Mouse (Mus musculus) heart, embryonic 10.5 days (tissue): ENCODE results near the gene Krt13. TPM values are rescaled to one million over a fixed set of nuclear protein-coding genes. Genes with fewer than 3 reads are reported as not detected.

Experiments
- DNase-seq: peaks from one replicate; pipeline ENCODE4 v3.0.0-alpha.2; 2017; ENCODE audit warnings: low spot score
- H3K27ac ChIP-seq: fragments of 300-500 bp; sonication (generic); 2 replicates; pipeline ENCODE4 v1.5.1; 2016; ENCODE audit warnings: mild to moderate bottlenecking
- H3K27me3 ChIP-seq: fragments of 300-500 bp; sonication (generic); 2 replicates; pipeline ENCODE4 v1.6.1; 2016; ENCODE audit warnings: mild to moderate bottlenecking; ENCODE audit not compliant: poor library complexity, insufficient read depth, severe bottlenecking
- H3K36me3 ChIP-seq: fragments of 300-500 bp; sonication (generic); 2 replicates; pipeline ENCODE4 v1.6.1; 2016; ENCODE audit warnings: mild to moderate bottlenecking, moderate library complexity
- H3K4me1 ChIP-seq: fragments of 300-500 bp; sonication (generic); 2 replicates; pipeline ENCODE4 v1.6.1; 2016; ENCODE audit warnings: mild to moderate bottlenecking
- H3K4me3 ChIP-seq: fragments of 300-500 bp; sonication (generic); 2 replicates; pipeline ENCODE4 v1.5.1; 2016; ENCODE audit warnings: mild to moderate bottlenecking, moderate library complexity
- H3K9me3 ChIP-seq: fragments of 300-500 bp; sonication (generic); 2 replicates; pipeline ENCODE4 v1.6.1; 2016; ENCODE audit warnings: mild to moderate bottlenecking, moderate library complexity
- WGBS: fragments of 180-500 bp; shearing (Covaris S2); methylation state at CpG from one replicate; pipeline ENCODE4 v1.1.7; 2016; 5-methylcytosine and 5-hydroxymethylcytosine counted together
- polyA plus RNA-seq: library from polyadenylated mRNA; unstranded; fragments of >200 nt; fragmentation: Nextera tagmentation; extraction: Ambion mirVana; gene quantifications from 2 replicates; pipeline ENCODE4 v1.2.1, GENCODE M21; 2016

Gene Krt13
- 0.10 TPM in 1 of 2 replicates, not detected in the other for polyA plus RNA-seq

DNA sequence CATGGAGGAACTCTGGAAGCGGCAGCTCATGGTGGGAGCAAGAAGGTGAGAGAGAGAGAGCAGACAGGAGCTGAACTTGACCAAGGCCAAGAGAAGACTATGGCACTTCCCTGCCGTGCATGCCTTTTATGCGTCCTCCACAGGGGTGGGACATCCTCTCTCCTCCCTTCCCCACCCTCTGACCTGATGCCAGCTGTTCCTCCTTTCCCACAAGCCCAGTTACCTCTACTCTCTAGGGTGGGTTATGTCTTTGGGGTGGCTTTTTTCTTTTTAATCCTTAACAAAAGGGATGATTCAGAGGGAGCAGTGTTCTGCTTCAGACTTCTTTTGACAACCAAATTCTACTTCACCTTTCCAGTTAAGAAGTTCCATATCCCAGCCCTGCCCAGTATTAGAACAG is at the start of gene Krt13:
Krt13 (minus strand) TSS at position 101 of the 400 bp plus-strand sequence.
- H3K4me1 ChIP-seq: peaks cover 27% of the 10 kb centered on the region
- WGBS: 81% methylated on average over 3 of the region's 3 CpGs
- H3K9me3 ChIP-seq: no peaks in the 10 kb centered on the region

DNA sequence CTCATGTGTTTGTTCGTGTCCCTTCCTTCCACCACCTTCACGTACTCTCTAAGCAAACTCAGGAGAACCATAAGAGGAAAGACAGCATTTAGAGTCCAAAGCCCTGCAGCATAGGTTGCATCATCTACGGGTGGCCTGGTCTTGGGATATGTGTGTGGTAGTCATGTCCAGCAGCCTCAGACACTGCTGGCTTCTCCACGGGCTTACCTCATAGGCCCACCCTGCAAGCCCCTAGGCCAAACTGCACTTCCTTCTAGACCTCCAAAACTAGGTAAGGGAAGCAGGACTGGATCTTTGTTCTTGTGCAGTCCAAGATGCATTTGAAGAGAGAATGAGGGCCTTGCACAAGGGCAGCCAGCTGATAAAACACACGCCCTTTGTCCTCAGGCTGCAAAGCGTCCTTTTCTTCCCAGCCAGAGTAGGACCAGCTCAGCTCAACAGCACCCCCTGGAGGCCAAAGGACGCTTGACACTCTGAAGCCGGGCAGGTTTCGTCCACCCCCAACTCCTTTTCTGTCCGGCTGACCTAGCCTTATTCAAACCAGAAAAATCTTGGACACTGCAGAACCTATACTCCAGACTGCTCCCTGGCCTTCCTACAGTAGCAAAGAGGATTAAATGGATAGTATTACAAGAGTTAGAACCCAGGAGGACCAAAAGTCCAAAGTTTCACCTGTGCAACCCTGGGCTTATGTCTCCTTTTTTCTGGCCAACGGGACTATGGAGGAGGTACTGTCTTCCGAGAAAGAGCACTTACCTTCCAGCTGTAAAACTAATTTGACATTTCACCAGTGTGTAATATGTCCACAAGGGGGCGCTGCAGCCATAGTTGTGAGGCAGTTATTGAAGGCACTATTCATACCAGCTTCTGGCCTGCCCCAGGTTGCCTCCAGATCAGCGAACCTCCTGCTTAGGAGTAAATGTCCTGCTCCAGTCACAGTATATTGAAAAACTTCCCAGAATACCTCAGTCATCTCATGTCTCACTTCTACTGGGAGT is 47.7 kb upstream of the Krt13 start:
- Histone ChIP-seq H3K9me3 (no peaks in the 10 kb centered on the region), H3K27ac (no peak overlapping the region), H3K4me1 (peaks cover 42% of the 10 kb centered on the region), H3K27me3 (0 out of 2 replicates have a peak, but pooled peaks cover 5% of the 10 kb centered on the region), H3K4me3 (no peak overlapping the region), H3K36me3 (no peaks in the 10 kb centered on the region)
- DNase-seq: peak; percentile 85
- 30% methylated on average over 14 of the region's 14 CpGs for WGBS

More for the DNA sequence above, at the start of gene Krt13:
- no peak for DNase-seq
- Histone ChIP-seq H3K36me3 (no peaks in the 10 kb centered on the region), H3K27ac (no peak within 1 kb of the TSS), H3K4me3 (no peak within 1 kb of the TSS), H3K27me3 (peaks cover 26% of the 10 kb centered on the region; the same call in 1 of the 2 replicates)

DNA sequence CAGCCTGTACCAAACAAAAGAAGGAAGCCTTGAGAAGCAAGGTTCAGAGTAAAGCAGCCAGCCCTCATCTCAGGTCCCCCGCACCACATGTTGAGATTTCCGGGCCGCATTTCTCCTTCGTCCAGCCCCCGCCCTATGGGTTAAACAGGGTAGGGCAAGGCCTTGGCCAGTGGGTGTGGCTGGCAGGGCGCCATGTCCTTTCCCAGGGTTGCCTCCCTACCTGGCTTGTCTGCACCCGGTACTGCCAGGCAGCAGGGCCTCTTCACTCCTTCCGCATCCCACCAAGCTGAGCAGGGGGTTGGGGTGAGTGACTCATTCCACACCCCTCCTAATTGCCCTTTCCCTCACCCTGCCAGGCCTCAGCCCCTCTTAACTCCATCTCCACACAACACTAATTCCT is 46.7 kb upstream of the Krt13 start:
- Histone ChIP-seq H3K4me1 (peaks cover 42% of the 10 kb centered on the region), H3K9me3 (no peaks in the 10 kb centered on the region), H3K27me3 (0 out of 2 replicates have a peak, but pooled peaks cover 5% of the 10 kb centered on the region), H3K4me3 (no peak overlapping the region), H3K27ac (peak overlapping the region; percentile 59), H3K36me3 (no peaks in the 10 kb centered on the region)
- DNase-seq: no peak
- 67% methylated on average over 8 of the region's 8 CpGs for WGBS

DNA sequence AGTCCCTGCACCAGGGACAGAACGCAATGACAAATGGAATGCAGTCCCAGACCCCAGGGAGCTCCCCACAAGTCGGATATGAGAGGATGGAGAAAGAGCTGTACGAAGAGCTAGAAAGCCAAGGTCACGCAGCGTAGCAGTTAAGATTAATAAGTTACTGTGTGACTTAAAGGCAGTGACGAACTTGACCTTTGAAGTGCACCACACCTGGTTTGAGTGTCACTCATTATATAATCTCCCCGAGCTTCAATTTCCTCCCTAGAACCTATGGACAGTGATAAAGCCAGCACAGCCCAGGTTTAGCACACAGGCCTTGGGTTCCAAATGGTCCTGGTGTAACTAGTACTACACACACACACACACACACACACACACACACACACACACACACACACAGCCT is 43.0 kb upstream of the Krt13 start:
- no peak for DNase-seq
- no peaks in the 10 kb centered on the region for H3K36me3 ChIP-seq
- no peak overlapping the region for H3K4me3 ChIP-seq
- H3K9me3 ChIP-seq: no peaks in the 10 kb centered on the region
- 58% methylated on average over 7 of the region's 7 CpGs for WGBS
- H3K27ac ChIP-seq: no peak overlapping the region
- H3K4me1 ChIP-seq: peaks cover 49% of the 10 kb centered on the region
- H3K27me3 ChIP-seq: no peaks in the 10 kb centered on the region

DNA sequence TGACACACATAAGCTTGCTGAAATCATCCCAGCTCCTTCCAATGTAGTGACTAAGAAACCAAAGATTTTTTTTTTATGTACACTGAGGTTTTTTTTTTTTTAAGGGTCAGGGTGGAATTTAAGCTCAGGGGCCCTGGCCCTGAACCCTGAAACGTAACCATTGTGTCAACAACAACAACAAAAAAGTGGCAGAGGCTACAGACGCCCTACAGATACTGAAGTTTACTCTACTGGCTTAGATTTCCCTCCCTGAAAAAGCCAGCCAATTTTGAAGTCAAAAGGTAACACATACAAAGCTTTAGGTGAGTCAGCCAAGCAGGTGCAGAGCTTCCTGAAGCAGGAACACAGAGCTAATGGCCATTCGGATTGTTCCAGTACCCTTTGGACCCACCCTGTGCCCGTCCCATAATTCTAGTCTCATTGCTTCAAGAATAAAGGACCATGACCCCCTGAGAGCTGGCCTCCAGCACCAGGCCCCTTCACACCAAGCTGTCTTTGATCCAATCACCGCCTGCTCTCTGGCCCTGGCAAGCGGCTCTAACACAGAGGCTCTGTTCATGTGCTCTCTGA is 36.6 kb upstream of the Krt13 start:
- H3K27me3 ChIP-seq: no peaks in the 10 kb centered on the region
- DNase-seq: no peak
- WGBS: 75% methylated on average over 6 of the region's 6 CpGs
- H3K4me3 ChIP-seq: no peak overlapping the region
- H3K4me1 ChIP-seq: peaks cover 25% of the 10 kb centered on the region
- H3K9me3 ChIP-seq: no peaks in the 10 kb centered on the region
- no peak overlapping the region for H3K27ac ChIP-seq
- H3K36me3 ChIP-seq: no peaks in the 10 kb centered on the region

DNA sequence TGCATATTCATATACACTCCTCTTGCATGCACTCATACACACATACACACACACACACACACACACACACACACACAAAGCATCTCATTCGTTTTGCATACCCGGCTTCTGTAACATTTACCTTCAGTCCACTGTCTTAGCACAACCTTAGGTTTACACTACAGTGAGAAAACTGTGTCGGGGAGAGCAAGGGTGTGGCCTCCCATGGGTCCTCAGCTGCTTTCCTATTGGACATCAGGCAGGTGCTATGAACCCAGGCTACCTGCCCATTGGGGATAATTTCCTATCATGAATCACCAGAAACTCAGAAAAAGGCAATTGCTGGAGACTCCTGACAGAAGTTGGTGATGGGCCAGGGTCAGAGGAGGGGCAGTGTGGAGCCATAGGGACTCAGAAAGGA is 36.0 kb upstream of the Krt13 start:
- no peak for DNase-seq
- Histone ChIP-seq H3K4me3 (no peak overlapping the region), H3K36me3 (no peaks in the 10 kb centered on the region), H3K27ac (no peak overlapping the region), H3K27me3 (no peaks in the 10 kb centered on the region), H3K4me1 (peaks cover 25% of the 10 kb centered on the region), H3K9me3 (no peaks in the 10 kb centered on the region)
- WGBS: 79% methylated on average over 3 of the region's 3 CpGs

DNA sequence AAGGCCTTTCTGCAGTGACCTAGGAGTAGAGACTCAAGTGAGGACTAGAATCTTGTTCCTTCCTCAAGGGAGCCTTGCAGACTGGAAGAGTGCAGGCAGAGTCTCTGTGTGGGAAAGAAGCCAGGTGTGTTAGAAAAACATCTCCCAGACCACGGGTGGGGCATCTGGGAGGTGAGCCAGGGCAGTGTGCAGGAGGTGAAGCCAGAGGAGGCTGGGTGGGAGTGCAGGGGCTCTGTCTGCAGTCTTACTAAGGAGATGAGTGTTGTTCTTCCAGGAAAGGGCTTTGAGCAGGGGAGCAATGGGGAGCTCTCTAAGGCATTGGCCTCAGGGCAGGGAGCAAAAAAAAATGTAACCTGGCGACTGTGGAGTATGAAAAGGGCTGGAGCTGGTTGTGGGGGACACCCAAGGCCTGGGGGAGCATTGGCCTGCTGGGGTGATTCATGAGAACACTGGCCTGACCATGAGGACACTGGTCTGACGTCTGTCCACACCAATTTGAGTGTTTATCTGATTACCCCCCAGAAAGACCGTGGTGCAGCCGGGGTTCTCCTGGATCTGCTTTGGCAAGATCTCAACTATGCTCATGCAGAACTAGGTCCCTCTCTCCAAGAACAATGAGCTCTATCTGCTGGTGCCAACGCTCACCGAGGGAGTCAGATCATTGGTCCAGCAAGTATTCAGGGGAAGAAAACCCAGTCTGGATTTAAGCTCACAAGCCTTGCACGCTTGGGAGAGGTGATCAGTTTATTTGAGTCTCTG is 34.3 kb upstream of the Krt13 start:
- peak overlapping the region; percentile 10; the same call in 1 of the 2 replicates for H3K27ac ChIP-seq
- H3K36me3 ChIP-seq: no peaks in the 10 kb centered on the region
- H3K4me1 ChIP-seq: peaks cover 19% of the 10 kb centered on the region
- H3K4me3 ChIP-seq: no peak overlapping the region
- H3K27me3 ChIP-seq: no peaks in the 10 kb centered on the region
- 63% methylated on average over 8 of the region's 8 CpGs for WGBS
- DNase-seq: no peak
- H3K9me3 ChIP-seq: no peaks in the 10 kb centered on the region

DNA sequence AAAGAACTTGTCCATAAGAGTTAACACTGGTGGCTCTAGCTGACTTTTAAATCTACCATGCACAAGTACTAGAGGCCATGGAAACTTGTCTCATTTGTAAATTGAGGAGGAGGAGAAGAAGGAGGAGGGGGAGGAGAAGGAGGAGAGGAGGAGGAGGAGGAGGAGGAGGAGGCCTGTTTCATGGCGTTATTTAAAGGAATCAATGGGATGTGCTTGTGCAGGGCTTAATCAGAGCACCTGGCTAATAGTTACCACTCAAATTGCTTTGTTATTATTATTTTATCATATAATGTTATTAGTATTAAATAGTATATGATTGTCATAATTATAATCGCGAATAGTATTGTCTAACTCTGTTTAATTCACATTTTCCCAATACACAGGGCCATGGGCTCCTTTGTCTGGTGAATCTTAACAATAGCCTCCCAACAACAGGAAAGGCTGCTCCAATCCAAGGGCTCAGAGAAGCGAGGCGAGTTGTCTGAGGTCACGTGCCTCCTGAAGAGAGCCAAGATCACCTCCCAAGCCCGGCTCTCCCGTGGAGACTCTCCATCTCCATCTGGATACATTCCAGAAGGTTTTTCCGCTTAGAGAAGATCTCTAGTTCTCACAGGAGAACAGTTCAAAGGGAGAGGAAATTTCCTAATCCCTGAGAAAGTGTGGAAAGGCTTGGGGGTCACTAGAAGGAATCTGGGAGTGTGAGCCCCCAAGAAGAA is 27.4 kb upstream of the Krt13 start, which contains the start of gene Krt19:
Krt19 (minus strand) TSS at position 51 of the 716 bp plus-strand sequence.
- Histone ChIP-seq H3K4me3 (no peak within 1 kb of the TSS), H3K27me3 (peaks cover 29% of the 10 kb centered on the region), H3K27ac (peak within 1 kb of the TSS; percentile 67), H3K4me1 (peaks cover 48% of the 10 kb centered on the region), H3K36me3 (no peaks in the 10 kb centered on the region), H3K9me3 (no peaks in the 10 kb centered on the region)
- no peak for DNase-seq
- 44% methylated on average over 9 of the region's 9 CpGs for WGBS

DNA sequence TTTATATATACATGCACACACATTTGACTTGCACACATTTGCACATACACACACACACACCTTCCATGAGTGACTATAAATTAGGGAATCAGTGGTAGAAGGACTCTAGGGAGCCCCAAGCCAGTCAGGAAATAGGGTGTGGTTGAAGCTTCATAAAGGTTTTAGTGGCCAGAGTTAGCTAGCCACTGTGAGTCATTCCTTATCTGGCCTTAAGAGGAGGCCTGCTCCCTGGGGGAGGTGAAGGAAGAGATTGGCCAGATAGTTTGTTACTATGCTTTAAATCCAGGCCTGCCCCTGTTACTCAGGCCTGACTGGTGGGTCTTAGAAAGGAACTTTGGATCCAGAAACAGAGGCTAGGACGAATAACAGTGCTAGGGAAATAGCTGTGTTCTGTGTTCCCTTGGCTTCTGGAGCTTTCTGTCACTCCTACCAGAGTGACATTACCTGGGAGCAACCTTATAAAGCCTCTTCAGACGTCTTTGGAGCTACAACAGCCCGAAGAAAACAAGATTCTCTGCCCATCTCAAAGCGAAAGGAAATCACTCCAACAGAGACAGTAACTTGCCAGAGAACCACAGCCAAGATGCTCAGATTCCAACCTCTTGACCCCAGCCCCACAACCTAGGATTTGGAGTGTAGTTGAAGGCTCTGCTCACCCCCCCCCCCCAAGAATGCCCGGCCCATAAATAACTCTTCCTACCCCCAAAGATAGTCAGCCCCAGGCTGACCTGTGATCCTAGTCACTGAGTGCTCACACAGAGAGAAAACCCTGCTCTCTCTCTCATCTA is 26.4 kb upstream of the Krt13 start:
- Histone ChIP-seq H3K36me3 (no peaks in the 10 kb centered on the region), H3K27ac (peak overlapping the region; percentile 67), H3K9me3 (no peaks in the 10 kb centered on the region), H3K27me3 (peaks cover 29% of the 10 kb centered on the region), H3K4me1 (peaks cover 46% of the 10 kb centered on the region), H3K4me3 (no peak overlapping the region)
- WGBS: 39% methylated on average over 5 of the region's 5 CpGs
- DNase-seq: no peak

DNA sequence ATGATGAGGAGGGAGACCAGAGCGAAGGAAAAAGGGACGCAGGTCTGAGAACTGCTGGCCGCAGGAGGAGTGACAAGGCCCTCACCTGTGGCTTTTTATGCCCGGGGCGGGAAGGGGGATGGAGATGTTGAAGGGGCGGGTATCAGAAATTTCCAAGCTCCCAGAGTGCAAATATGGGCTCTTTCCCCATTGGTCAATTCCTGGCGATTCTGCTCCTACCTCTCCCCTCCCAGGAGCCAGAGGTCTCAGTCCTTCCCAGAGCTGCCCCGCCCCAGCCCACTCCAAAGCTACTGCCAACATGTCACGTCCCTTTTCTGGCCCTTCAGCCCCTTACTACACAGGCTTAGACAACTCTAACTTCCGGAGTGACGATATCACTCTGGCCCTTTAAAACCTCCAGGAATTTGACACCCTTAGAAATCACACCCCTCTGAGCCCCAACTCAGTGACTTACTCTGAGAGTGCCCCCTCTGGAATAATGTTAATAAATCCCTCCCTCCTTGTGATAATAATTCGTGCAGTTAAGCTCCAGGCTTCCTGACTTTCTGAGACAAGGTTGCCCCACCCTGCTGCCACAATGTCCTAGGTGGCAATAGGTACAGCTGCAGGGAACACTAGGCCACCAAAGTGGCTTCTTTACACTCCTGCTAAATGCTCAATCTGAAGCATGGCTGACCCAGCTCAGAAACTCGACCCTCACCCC is 24.6 kb upstream of the Krt13 start:
- Histone ChIP-seq H3K36me3 (peaks cover 13% of the 10 kb centered on the region), H3K4me3 (peak overlapping the region; percentile 66), H3K27ac (peak overlapping the region; percentile 79), H3K9me3 (no peaks in the 10 kb centered on the region), H3K4me1 (peaks cover 46% of the 10 kb centered on the region), H3K27me3 (peaks cover 29% of the 10 kb centered on the region)
- 3% methylated on average over 13 of the region's 13 CpGs for WGBS
- no peak for DNase-seq

DNA sequence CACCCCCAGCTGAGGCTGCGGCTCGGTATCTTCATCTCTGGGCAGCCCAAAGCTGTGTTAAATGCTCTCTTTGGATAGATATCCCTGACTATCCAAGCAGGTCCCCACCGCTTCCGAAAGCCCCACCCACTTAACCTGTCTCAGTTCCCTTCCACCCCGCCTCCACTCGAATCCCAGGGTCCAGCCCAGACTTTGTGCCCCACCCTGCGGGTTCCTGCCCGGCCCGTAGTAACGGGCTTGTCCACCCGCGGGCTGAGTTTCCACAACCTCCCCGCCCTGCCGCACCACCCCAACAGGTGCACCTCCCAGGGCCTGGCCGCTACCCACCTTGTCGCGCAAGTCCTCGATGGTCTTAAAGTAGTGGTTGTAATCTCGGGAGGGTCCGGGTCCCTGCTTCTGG is 23.7 kb upstream of the Krt13 start:
- no peak for DNase-seq
- H3K27me3 ChIP-seq: peaks cover 29% of the 10 kb centered on the region
- H3K36me3 ChIP-seq: peaks cover 15% of the 10 kb centered on the region
- H3K4me3 ChIP-seq: peak overlapping the region; percentile 66
- 1% methylated on average over 20 of the region's 20 CpGs for WGBS
- no peaks in the 10 kb centered on the region for H3K9me3 ChIP-seq
- H3K27ac ChIP-seq: peak overlapping the region; percentile 79
- H3K4me1 ChIP-seq: peaks cover 46% of the 10 kb centered on the region
